Mouse (Mus musculus) cerebellum, adult 2 months (tissue): ENCODE measurements at regions not wholly inside any gene's neighbourhood (a gene's known extent, or its start where the extent isn't known, plus 50 kb on each side); places are given as distances from the start of the nearest gene placed in this dataset.

Experiments used
- CTCF ChIP-seq: fragments of 200-500 bp; IDR thresholded peaks from 2 replicates; pipeline ENCODE4 v1.5.1; 2011; ENCODE audit warnings: low read depth, mild to moderate bottlenecking, control low read depth, low read length, moderate library complexity, borderline replicate concordance; ENCODE audit not compliant: insufficient read depth
- POLR2A ChIP-seq: fragments of 200-500 bp; IDR thresholded peaks from 2 replicates; pipeline ENCODE4 v1.6.1; 2011; ENCODE audit warnings: low read length, control low read depth, borderline replicate concordance; ENCODE audit not compliant: insufficient read depth

- TF ChIP-seq POLR2A (no peak), CTCF (no peak)
Measured at GRCm38 (mm10) chr17:48880590-48880989, 51.6 kb upstream of the Lrfn2 start.
